Mouse (Mus musculus) layer of hippocampus, postnatal 10 days (tissue): Measurements from ENCODE around the gene Evc2. TPM values are rescaled to one million over a fixed set of nuclear protein-coding genes. Genes with fewer than 3 reads are reported as not detected.

Experiments used
- DNase-seq, 2 experiments: peaks; one replicate each; pipeline ENCODE4 v3.0.0; 2021; ENCODE audit warnings: low spot score in 2 of 2
- total RNA-seq, 2 experiments: library from RNA; stranded (reverse); gene quantifications; 2 replicates each; pipeline ENCODE4 v1.2.3; 2021

The Evc2 gene
- total RNA-seq, 2 experiments from 2014 or later, result 7.4 to 7.8 TPM

- no peak for DNase-seq
Observed at GRCm38 (mm10) chr5:37471584-37471983, 133.3 kb downstream of the Evc2 start.

GRCm38 (mm10) chr5:37472025-37472608 lies 133.8 kb downstream of the Evc2 start:
- no peak for DNase-seq

Other genes with a start within 250 kb of the Evc2 start
- 100 to 1,000 TPM; 793 to 842 TPM for gene Crmp1, start 96.6 kb upstream of the Evc2 start, total RNA-seq
- 1 to 10 TPM; 7.7 to 8.3 TPM for gene Evc, start 1.6 kb upstream of the Evc2 start, total RNA-seq